Mouse (Mus musculus): ENCODE measurements around the gene Gm17349. TPM values are rescaled to one million over a fixed set of nuclear protein-coding genes. Genes with fewer than 3 reads are reported as not detected.

Gm17349 gene
- polyA plus RNA-seq, 1 experiment from 2014 or later = not detected

DNA sequence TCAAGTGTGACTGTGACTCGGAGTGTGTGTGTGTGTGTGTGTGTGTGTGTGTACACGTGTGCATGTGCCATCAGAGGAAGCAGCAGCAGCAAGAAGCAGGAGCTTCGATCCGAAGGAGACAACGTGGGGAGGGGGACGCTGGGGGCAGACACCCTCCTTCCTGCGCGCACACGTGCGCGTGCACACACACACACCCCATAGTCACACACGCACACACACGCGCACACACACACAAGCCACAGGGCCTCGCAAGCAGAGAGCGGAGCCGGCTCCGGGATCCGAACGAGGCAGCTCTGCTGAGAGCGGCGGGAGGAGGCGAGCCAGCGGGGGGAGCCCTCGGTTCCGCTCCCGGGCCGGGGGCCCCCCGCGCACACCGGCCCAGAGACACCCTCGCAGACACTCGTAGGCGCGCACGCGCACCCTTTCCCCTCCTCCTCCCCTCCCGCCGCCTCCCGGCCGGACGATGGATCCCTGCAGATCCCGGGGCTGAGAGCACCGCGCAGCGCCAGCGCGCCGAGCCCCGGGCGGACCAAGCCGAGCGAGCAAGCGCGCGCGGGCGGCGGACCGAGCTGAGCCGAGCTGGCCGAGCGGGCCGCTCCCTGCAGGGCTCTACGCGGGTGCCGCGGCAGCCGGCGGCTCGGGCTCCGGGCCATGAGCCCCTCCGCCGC, 35.0 kb downstream of the Gm17349 start, which contains the start of gene Asic1:
Asic1 (plus strand) TSS at position 215 of the 668 bp plus-strand sequence.
- peaks cover 19% of the 10 kb centered on the region for H3K4me1 ChIP-seq
- H3K4me2 ChIP-seq = peak within 1 kb of the TSS; percentile 96
- peaks cover 85% of the 10 kb centered on the region for H3K27me3 ChIP-seq
- ATAC-seq (ENCODE audit: insufficient number of reproducible peaks, insufficient read depth, low FRiP score, low TSS enrichment, low read depth) = peak; percentile 43; the same call in 1 of the 2 replicates
- H3K4me3 ChIP-seq = peak within 1 kb of the TSS; percentile 60
- no peaks in the 10 kb centered on the region for H3K9me3 ChIP-seq
- H3K36me3 ChIP-seq = no peaks in the 10 kb centered on the region
- under 1% methylated on average over 67 of the region's 74 CpGs for WGBS
- H3K9ac ChIP-seq = peak within 1 kb of the TSS; percentile 76
- H3K27ac ChIP-seq = no peak within 1 kb of the TSS

GRCm38 (mm10) chr15:99669392-99669791, 35.9 kb downstream of the Gm17349 start:
- Histone ChIP-seq H3K4me3 (no peak overlapping the region), H3K36me3 (no peaks in the 10 kb centered on the region), H3K9ac (no peak overlapping the region), H3K9me3 (no peaks in the 10 kb centered on the region), H3K4me2 (peak overlapping the region; percentile 28; the same call in 1 of the 2 replicates), H3K27ac (no peak overlapping the region), H3K4me1 (peaks cover 28% of the 10 kb centered on the region), H3K27me3 (peaks cover 86% of the 10 kb centered on the region)
- no peak for ATAC-seq (ENCODE audit: insufficient number of reproducible peaks, insufficient read depth, low FRiP score, low TSS enrichment, low read depth)
- WGBS = 13% methylated on average over 1 of the region's 1 CpGs

GRCm38 (mm10) chr15:99668881-99669280, 36.4 kb downstream of the Gm17349 start:
- no peaks in the 10 kb centered on the region for H3K36me3 ChIP-seq
- H3K27me3 ChIP-seq = peaks cover 90% of the 10 kb centered on the region
- H3K4me3 ChIP-seq = no peak overlapping the region
- peak overlapping the region; percentile 28 for H3K4me2 ChIP-seq
- WGBS = under 1% methylated on average over 12 of the region's 12 CpGs
- ATAC-seq (ENCODE audit: insufficient number of reproducible peaks, insufficient read depth, low FRiP score, low TSS enrichment, low read depth) = no peak; the same call in 1 of the 2 replicates
- peaks cover 33% of the 10 kb centered on the region for H3K4me1 ChIP-seq
- no peaks in the 10 kb centered on the region for H3K9me3 ChIP-seq
- H3K9ac ChIP-seq = no peak overlapping the region
- no peak overlapping the region for H3K27ac ChIP-seq

DNA sequence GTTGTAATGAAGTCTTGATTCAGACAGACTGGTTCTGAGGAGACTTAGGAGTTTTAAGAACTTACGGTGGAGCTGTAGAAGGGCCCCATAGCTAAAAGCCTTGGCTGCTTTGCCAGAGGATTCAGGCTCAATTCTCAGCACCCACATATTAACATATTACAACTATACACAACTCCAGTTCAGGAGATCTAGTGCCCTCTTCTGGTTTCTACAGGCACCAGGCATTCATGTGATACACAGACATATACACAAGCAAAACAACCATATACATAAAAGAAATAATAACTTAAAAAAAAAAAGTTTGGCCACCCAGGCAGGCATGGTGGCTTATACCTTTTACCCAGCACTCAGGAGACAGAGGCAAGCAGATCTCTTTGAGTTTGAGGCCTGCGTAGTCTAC, 37.7 kb downstream of the Gm17349 start:
- Histone ChIP-seq H3K4me1 (peaks cover 36% of the 10 kb centered on the region), H3K9me3 (no peaks in the 10 kb centered on the region), H3K27me3 (peaks cover 78% of the 10 kb centered on the region), H3K36me3 (no peaks in the 10 kb centered on the region), H3K4me3 (no peak overlapping the region), H3K4me2 (no peak overlapping the region), H3K27ac (no peak overlapping the region), H3K9ac (no peak overlapping the region)
- WGBS = 98% methylated on average over 2 of the region's 2 CpGs
- ATAC-seq (ENCODE audit: insufficient number of reproducible peaks, insufficient read depth, low FRiP score, low TSS enrichment, low read depth) = no peak

- WGBS = under 1% methylated on average over 41 of the region's 52 CpGs
- peaks cover 55% of the 10 kb centered on the region for H3K27me3 ChIP-seq
- peak overlapping the region; percentile 44; the same call in 1 of the 2 replicates for H3K27ac ChIP-seq
- H3K4me3 ChIP-seq = peak overlapping the region; percentile 46
- peak overlapping the region; percentile 91 for H3K4me2 ChIP-seq
- H3K36me3 ChIP-seq = no peaks in the 10 kb centered on the region
- no peak for ATAC-seq (ENCODE audit: insufficient number of reproducible peaks, insufficient read depth, low FRiP score, low TSS enrichment, low read depth)
- H3K4me1 ChIP-seq = peaks cover 27% of the 10 kb centered on the region
- H3K9me3 ChIP-seq = no peaks in the 10 kb centered on the region
- H3K9ac ChIP-seq = peak overlapping the region; percentile 62
Observed at GRCm38 (mm10) chr15:99664600-99665451, 40.5 kb downstream of the Gm17349 start.

DNA sequence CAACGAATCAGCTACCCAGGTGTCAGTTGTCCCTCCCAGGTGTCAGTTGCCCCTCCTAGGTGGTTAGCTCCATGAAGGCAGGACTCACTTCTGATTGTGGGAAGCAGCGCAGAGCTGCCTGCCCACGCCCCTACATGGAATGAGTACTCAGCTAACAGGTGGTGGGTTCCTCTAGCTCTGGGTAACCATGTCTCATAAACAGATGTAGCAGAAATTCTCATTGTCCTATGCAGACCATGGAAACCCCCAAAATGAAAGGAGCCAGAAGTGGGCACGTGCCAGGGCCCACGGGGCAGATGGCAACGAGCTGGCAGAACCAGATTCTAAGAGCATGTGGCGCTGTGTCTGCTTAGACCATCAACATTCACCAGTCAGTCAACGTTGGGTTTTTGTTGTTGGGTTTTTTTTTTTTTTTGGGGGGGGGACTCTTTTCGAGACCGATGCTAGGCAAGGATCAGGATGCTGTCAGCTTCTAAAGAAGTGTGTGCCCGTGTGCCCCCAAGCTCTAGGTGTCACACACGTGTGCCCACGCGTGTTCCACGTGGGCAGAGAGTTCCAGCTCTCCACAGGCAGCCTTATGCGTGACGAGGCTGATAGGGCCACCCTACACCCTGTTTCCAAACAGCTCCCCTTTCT, 41.2 kb downstream of the Gm17349 start:
- peak overlapping the region; percentile 44; the same call in 1 of the 2 replicates for H3K27ac ChIP-seq

DNA sequence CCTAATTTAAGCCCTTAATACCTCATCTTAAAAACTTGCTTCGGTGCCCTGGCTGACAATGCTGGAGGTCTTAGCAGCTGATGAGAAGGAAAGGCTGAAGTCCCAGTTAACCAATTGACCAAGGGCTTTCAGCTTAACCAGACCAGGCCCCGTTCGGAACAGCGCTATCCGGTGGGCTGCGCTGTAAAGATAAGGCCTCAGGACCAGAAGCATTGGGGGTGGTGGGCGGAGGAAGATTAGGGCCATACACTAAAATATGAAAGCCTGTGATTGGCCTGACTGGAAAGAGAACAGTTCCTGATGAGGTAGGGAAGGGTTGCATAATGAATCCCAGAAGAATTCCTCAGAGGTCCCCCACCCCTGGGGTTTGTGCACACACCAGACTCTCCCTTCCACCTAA, 42.9 kb downstream of the Gm17349 start:
- H3K9ac ChIP-seq = no peak overlapping the region
- peaks cover 20% of the 10 kb centered on the region for H3K4me1 ChIP-seq
- no peak for ATAC-seq (ENCODE audit: insufficient number of reproducible peaks, insufficient read depth, low FRiP score, low TSS enrichment, low read depth)
- H3K36me3 ChIP-seq = no peaks in the 10 kb centered on the region
- peaks cover 39% of the 10 kb centered on the region for H3K27me3 ChIP-seq
- H3K9me3 ChIP-seq = no peaks in the 10 kb centered on the region
- H3K4me3 ChIP-seq = no peak overlapping the region
- 30% methylated on average over 7 of the region's 7 CpGs for WGBS
- H3K4me2 ChIP-seq = 0 out of 2 replicates have a peak overlapping the region, but pooled peaks have one; percentile 9
- no peak overlapping the region; the same call in 1 of the 2 replicates for H3K27ac ChIP-seq

More for the DNA sequence above, 41.2 kb downstream of the Gm17349 start:
- ATAC-seq (ENCODE audit: insufficient number of reproducible peaks, insufficient read depth, low FRiP score, low TSS enrichment, low read depth) = no peak
- H3K9ac ChIP-seq = peak overlapping the region; percentile 62
- H3K27me3 ChIP-seq = peaks cover 47% of the 10 kb centered on the region
- H3K36me3 ChIP-seq = no peaks in the 10 kb centered on the region
- WGBS = 6% methylated on average over 17 of the region's 17 CpGs
- peak overlapping the region; percentile 46 for H3K4me3 ChIP-seq
- no peaks in the 10 kb centered on the region for H3K9me3 ChIP-seq
- H3K4me1 ChIP-seq = peaks cover 21% of the 10 kb centered on the region
- peak overlapping the region; percentile 91 for H3K4me2 ChIP-seq

DNA sequence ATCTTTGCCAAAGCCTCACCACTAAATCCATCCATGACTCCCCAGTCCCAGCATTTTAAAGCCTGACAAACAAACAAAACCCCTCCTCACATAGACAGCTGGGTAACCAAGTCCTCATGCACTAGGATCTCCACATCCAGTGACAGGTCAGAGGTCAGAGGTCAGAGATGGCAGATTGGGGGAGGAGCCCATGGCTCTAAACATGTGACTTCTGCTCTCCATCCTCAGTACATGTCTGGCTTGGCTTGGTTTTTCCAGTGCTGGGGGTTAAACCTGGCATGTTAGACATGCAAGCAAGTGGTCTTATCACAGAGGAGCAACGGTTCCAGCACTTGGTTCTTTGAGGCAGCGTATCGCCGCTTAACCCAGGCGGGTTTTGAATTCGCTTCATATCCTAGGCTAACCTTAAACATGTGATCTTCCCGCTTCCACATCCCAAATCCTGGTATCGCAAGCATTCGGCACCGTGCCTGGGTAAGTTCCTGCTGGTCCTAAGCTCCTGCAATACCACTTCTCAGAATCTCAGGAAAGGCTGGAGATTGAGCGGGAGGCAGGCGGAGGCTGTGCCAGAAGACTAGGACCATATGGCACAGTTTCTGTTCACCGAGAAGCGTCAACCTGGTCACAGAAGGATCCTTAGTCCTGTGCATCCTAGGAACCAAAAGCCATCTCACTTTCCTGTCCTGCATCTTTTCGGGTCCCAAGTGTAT, 44.0 kb downstream of the Gm17349 start:
- H3K36me3 ChIP-seq = no peaks in the 10 kb centered on the region
- ATAC-seq (ENCODE audit: insufficient number of reproducible peaks, insufficient read depth, low FRiP score, low TSS enrichment, low read depth) = no peak
- H3K4me3 ChIP-seq = no peak overlapping the region
- peaks cover 38% of the 10 kb centered on the region for H3K27me3 ChIP-seq
- 91% methylated on average over 15 of the region's 15 CpGs for WGBS
- no peak overlapping the region for H3K9ac ChIP-seq
- H3K4me1 ChIP-seq = peaks cover 21% of the 10 kb centered on the region
- no peak overlapping the region for H3K27ac ChIP-seq
- no peak overlapping the region for H3K4me2 ChIP-seq
- H3K9me3 ChIP-seq = no peaks in the 10 kb centered on the region

DNA sequence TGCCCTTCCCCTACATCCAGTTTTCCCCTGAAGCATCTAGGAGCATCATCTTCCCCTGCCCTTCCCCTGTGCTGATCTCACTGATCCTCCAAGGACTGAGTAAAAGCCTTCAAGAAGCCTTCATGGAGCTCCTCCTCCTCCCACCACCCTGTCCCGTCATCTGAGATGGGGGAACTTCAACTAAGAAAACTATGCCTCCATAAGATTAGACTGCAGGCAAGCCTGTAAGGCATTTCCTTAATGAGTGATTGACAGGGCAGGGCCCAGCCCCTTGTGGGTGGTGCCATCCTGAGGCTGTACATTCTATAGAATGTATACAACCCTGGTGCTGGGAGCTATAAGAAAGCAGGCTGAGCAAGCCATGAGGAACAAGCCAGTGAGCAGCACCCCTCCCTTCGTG, 46.9 kb downstream of the Gm17349 start:
- peaks cover 17% of the 10 kb centered on the region for H3K4me1 ChIP-seq
- no peaks in the 10 kb centered on the region for H3K9me3 ChIP-seq
- WGBS = 45% methylated on average over 2 of the region's 2 CpGs
- ATAC-seq (ENCODE audit: insufficient number of reproducible peaks, insufficient read depth, low FRiP score, low TSS enrichment, low read depth) = no peak
- H3K27me3 ChIP-seq = peaks cover 40% of the 10 kb centered on the region
- H3K9ac ChIP-seq = no peak overlapping the region
- H3K4me2 ChIP-seq = no peak overlapping the region
- no peaks in the 10 kb centered on the region for H3K36me3 ChIP-seq
- H3K27ac ChIP-seq = no peak overlapping the region
- no peak overlapping the region for H3K4me3 ChIP-seq

- Histone ChIP-seq H3K4me2 (no peak overlapping the region), H3K36me3 (no peaks in the 10 kb centered on the region), H3K27ac (no peak overlapping the region), H3K9me3 (no peaks in the 10 kb centered on the region), H3K4me1 (peaks cover 19% of the 10 kb centered on the region), H3K27me3 (peaks cover 48% of the 10 kb centered on the region), H3K9ac (no peak overlapping the region), H3K4me3 (no peak overlapping the region)
- ATAC-seq (ENCODE audit: insufficient number of reproducible peaks, insufficient read depth, low FRiP score, low TSS enrichment, low read depth) = no peak
- 36% methylated on average over 9 of the region's 9 CpGs for WGBS
Observed at GRCm38 (mm10) chr15:99655956-99656355, 49.3 kb downstream of the Gm17349 start.

DNA sequence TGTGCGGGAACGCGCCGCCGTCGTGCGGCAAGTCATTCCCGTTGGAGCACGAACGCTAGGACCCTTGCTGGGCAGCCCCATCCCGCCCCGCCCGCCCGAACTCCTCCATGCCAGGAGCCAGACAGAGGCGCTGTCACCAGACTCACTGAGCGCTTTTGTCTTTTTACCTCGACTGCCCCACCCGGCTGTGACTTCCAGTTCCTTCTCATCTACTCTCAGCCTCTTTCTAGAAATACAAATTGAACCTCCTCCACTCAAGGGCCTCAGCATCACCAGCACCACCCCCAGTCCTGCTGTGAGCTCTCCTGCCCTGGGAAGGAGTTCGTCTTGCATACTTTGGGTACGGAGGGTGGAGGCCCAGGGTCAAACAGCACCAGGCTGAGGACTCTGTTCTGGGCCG, 51.4 kb downstream of the Gm17349 start:
- H3K27me3 ChIP-seq = peaks cover 48% of the 10 kb centered on the region
- 4% methylated on average over 21 of the region's 21 CpGs for WGBS

More for the DNA sequence above, 51.4 kb downstream of the Gm17349 start:
- peak overlapping the region; percentile 53 for H3K4me2 ChIP-seq
- H3K36me3 ChIP-seq = no peaks in the 10 kb centered on the region
- no peak overlapping the region for H3K27ac ChIP-seq
- H3K9ac ChIP-seq = peak overlapping the region; percentile 49; the same call in 1 of the 2 replicates
- peaks cover 40% of the 10 kb centered on the region for H3K4me1 ChIP-seq
- peak overlapping the region; percentile 16 for H3K4me3 ChIP-seq
- ATAC-seq (ENCODE audit: insufficient number of reproducible peaks, insufficient read depth, low FRiP score, low TSS enrichment, low read depth) = no peak
- H3K9me3 ChIP-seq = no peaks in the 10 kb centered on the region
